8 mouse cellular contexts compared by ENCODE assay signal in genomic region chr1:172217148-172217547, GRCm38 (mm10). TPM values are rescaled to one million over a fixed set of nuclear protein-coding genes. Genes with fewer than 3 reads are reported as not detected.
A peak's percentile ranks its signal among the peaks of the same experiment; 100 is the strongest.
DNase-seq lines count a peak whose midpoint lies in the region; ATAC-seq lines count a peak whose summit lies in the region.

No protein-coding gene starts in this region.

- no peaks in the 10 kb centered on the region for H3K27me3 ChIP-seq in intestine, embryonic 14.5 days (replicated peaks; ENCODE audit: control insufficient read depth, insufficient read depth, low read length)
- H3K27me3 ChIP-seq in midbrain, embryonic 10.5 days (ENCODE audit: low read depth, poor library complexity, severe bottlenecking) = no peaks in the 10 kb centered on the region; the same call in none of the 2 replicates

- H3K36me3 ChIP-seq in intestine, embryonic 14.5 days (ENCODE audit: control insufficient read depth, insufficient read depth, low read length) = no peaks in the 10 kb centered on the region
- H3K36me3 ChIP-seq in midbrain, embryonic 10.5 days = no peaks in the 10 kb centered on the region

- H3K9me3 ChIP-seq in intestine, embryonic 14.5 days (ENCODE audit: control insufficient read depth, low read length) = no peaks in the 10 kb centered on the region
- no peaks in the 10 kb centered on the region for H3K9me3 ChIP-seq in midbrain, embryonic 10.5 days (replicated peaks)

- WGBS in intestine, embryonic 14.5 days = 0% methylated on average over 5 of the region's 5 CpGs
- 0% methylated on average over 5 of the region's 5 CpGs for WGBS in midbrain, embryonic 10.5 days

- peak overlapping the region; percentile 74 for H3K27ac ChIP-seq in intestine, embryonic 14.5 days (ENCODE audit: low read depth)
- H3K27ac ChIP-seq in midbrain, embryonic 10.5 days (replicated peaks) = peak overlapping the region; percentile 88

- ATAC-seq in intestine, embryonic 14.5 days (replicated peaks; ENCODE audit: low FRiP score, low TSS enrichment, low read depth) = peak; percentile 56; the same call in 1 of the 2 replicates

- intact Hi-C loops in left cerebral cortex, postnatal 36 days (cut with DNase I) = loop anchor here (5.0 kb wide), 1 partner anchor 55 kb away; no protein-coding TSS in a partner anchor

- peak; percentile 96 for DNase-seq in adrenal gland, adult 2 months
- peak; percentile 96 for DNase-seq in embryo, embryonic 10.5 days (ENCODE audit: low spot score)
- DNase-seq in gastrocnemius, postnatal 25 days = peak; percentile 96
- peak; percentile 98 for DNase-seq in intestine, embryonic 14.5 days (ENCODE audit: low spot score)
- peak; percentile 91 to 93 for DNase-seq in left cerebral cortex, postnatal 36 days (ENCODE audit: low spot score in 2 of 2)
- peak; percentile 94 for DNase-seq in midbrain, embryonic 10.5 days (ENCODE audit: low spot score)
- peak; percentile 80 to 82 for DNase-seq in right cerebral cortex, postnatal 36 days (ENCODE audit: low spot score in 2 of 2)
- peak; percentile 92 to 95 for DNase-seq in urinary bladder, postnatal 4 days (ENCODE audit: low spot score in 2 of 2)

- peaks cover 43% of the 10 kb centered on the region for H3K4me1 ChIP-seq in intestine, embryonic 14.5 days (replicated peaks; ENCODE audit: control insufficient read depth, insufficient read depth, low read length)
- H3K4me1 ChIP-seq in midbrain, embryonic 10.5 days = peaks cover 82% of the 10 kb centered on the region

- no peak overlapping the region for H3K4me3 ChIP-seq in intestine, embryonic 14.5 days (ENCODE audit: low read depth, low read length)
- peak overlapping the region; percentile 41 for H3K4me3 ChIP-seq in midbrain, embryonic 10.5 days

- H3K9ac ChIP-seq in intestine, embryonic 14.5 days (ENCODE audit: low read length) = no peak overlapping the region

- peak overlapping the region; percentile 40 for H3K4me2 ChIP-seq in intestine, embryonic 14.5 days (ENCODE audit: low read length)

RNA-seq across cellular contexts. Expression of gene Casq1, which starts 2.5 kb away (rescaled TPM):
- total RNA-seq in adrenal gland, adult 2 months (2021) = under 1 TPM; 0.31 to 0.46 TPM
- polyA plus RNA-seq in adrenal gland, adult 2 months (2012; rRNA removed) = 0.13 and 0.24 TPM in 2 replicates
- total RNA-seq in gastrocnemius, postnatal 25 days (2021) = 1,000 to 10,000 TPM; 5,450 to 5,866 TPM
- 19.1 and 20.4 TPM in 2 replicates for polyA plus RNA-seq in intestine, embryonic 14.5 days (2014; fragmentation: Nextera tagmentation; extraction: Ambion mirVana)
- total RNA-seq in left cerebral cortex, postnatal 36 days (2021) = 1 to 10 TPM in 1 of 2 experiments, under 1 TPM in 1; 0.67 to 1.0 TPM
- polyA plus RNA-seq in midbrain, embryonic 10.5 days (2016; fragmentation: Nextera tagmentation; extraction: Ambion mirVana) = 1.3 and 1.8 TPM in 2 replicates

RNA-seq across cellular contexts. Expression of gene Pea15a, which starts 10.5 kb away (rescaled TPM):
- total RNA-seq in adrenal gland, adult 2 months (2021) = 10 to 100 TPM; 68.0 to 71.3 TPM
- polyA plus RNA-seq in adrenal gland, adult 2 months (2012; rRNA removed) = 22.1 and 24.5 TPM in 2 replicates
- total RNA-seq in gastrocnemius, postnatal 25 days (2021) = 10 to 100 TPM; 32.6 to 33.3 TPM
- 87.4 and 93.1 TPM in 2 replicates for polyA plus RNA-seq in intestine, embryonic 14.5 days (2014; fragmentation: Nextera tagmentation; extraction: Ambion mirVana)
- 100 to 1,000 TPM; 409 to 413 TPM for total RNA-seq in left cerebral cortex, postnatal 36 days (2021)
- 340 and 410 TPM in 2 replicates for polyA plus RNA-seq in midbrain, embryonic 10.5 days (2016; fragmentation: Nextera tagmentation; extraction: Ambion mirVana)

RNA-seq across cellular contexts. Expression of gene Atp1a4, which starts 41.1 kb away (rescaled TPM):
- total RNA-seq in adrenal gland, adult 2 months (2021) = 1 to 10 TPM in 1 of 2 experiments, under 1 TPM in 1; 0.62 to 3.6 TPM
- 0.90 and 0.91 TPM in 2 replicates for polyA plus RNA-seq in adrenal gland, adult 2 months (2012; rRNA removed)
- total RNA-seq in gastrocnemius, postnatal 25 days (2021) = under 1 TPM; 0.59 to 0.88 TPM
- not detected in 2 replicates for polyA plus RNA-seq in intestine, embryonic 14.5 days (2014; fragmentation: Nextera tagmentation; extraction: Ambion mirVana)
- not detected for total RNA-seq in left cerebral cortex, postnatal 36 days (2021)
- not detected in 2 replicates for polyA plus RNA-seq in midbrain, embryonic 10.5 days (2016; fragmentation: Nextera tagmentation; extraction: Ambion mirVana)

RNA-seq across cellular contexts. Expression of gene Igsf8, which starts 44.3 kb away (rescaled TPM):
- total RNA-seq in adrenal gland, adult 2 months (2021) = 10 to 100 TPM; 32.2 to 38.3 TPM
- polyA plus RNA-seq in adrenal gland, adult 2 months (2012; rRNA removed) = 109 and 126 TPM in 2 replicates
- total RNA-seq in gastrocnemius, postnatal 25 days (2021) = 10 to 100 TPM in 1 of 2 experiments, 1 to 10 TPM in 1; 9.2 to 10.7 TPM
- 47.6 and 48.5 TPM in 2 replicates for polyA plus RNA-seq in intestine, embryonic 14.5 days (2014; fragmentation: Nextera tagmentation; extraction: Ambion mirVana)
- 100 to 1,000 TPM; 253 to 300 TPM for total RNA-seq in left cerebral cortex, postnatal 36 days (2021)
- 50.2 and 62.4 TPM in 2 replicates for polyA plus RNA-seq in midbrain, embryonic 10.5 days (2016; fragmentation: Nextera tagmentation; extraction: Ambion mirVana)

Comparison
In these comparisons a context has a peak if more than half of its experiments do, and no peak if none do; other contexts are left out.
1. RNA of gene Casq1, which starts 2.5 kb away (total RNA-seq): 5,450 to 5,866 TPM in gastrocnemius, postnatal 25 days; 0.67 to 1.0 TPM in left cerebral cortex, postnatal 36 days and 0.31 to 0.46 TPM in adrenal gland, adult 2 months; every median in the first group is over 1,000 times any median in the second.
2. RNA of gene Pea15a, which starts 10.5 kb away (total RNA-seq): 409 to 413 TPM in left cerebral cortex, postnatal 36 days; 68.0 to 71.3 TPM in adrenal gland, adult 2 months and 32.6 to 33.3 TPM in gastrocnemius, postnatal 25 days; every median in the first group is over 4 times any median in the second.
3. Peak in every context shown above with its lines, with median percentiles within 50 percentile points of each other: DNase-seq.